Mouse (Mus musculus) pancreas, adult 10 weeks (tissue): ENCODE results near the gene Cd68. TPM values are rescaled to one million over a fixed set of nuclear protein-coding genes. Genes with fewer than 3 reads are reported as not detected.

Experiments used
- polyA plus RNA-seq: library from polyadenylated mRNA; stranded (reverse); fragments of 350-450 nt; fragmentation: Illumina TruSeq; extraction: RNeasy Lipid Tissue Mini Kit (QIAGEN cat#74804); gene quantifications from one replicate; pipeline ENCODE4 v1.2.3, GENCODE M21; 2015; ENCODE audit warnings: low read depth, low replicate concordance; ENCODE audit not compliant: insufficient read depth

Gene Cd68
- 11.4 TPM for polyA plus RNA-seq

GRCm38 (mm10) chr11:69665961-69666664 lies at the start of gene Cd68:
TSS of gene Cd68 (minus strand) at chr11:69666153.

GRCm38 (mm10) chr11:69695361-69696181 lies 29.6 kb upstream of the Cd68 start, which contains the start of the genes Tnfsf12 and Tnfsfm13:
TSS of gene Tnfsf12 (minus strand) at chr11:69695849.
TSS of gene Tnfsfm13 (minus strand) at chr11:69696098.

GRCm38 (mm10) chr11:69685526-69686148 lies 19.7 kb upstream of the Cd68 start, which contains the start of gene Tnfsf13:
TSS of gene Tnfsf13 (minus strand) at chr11:69685784.

DNA sequence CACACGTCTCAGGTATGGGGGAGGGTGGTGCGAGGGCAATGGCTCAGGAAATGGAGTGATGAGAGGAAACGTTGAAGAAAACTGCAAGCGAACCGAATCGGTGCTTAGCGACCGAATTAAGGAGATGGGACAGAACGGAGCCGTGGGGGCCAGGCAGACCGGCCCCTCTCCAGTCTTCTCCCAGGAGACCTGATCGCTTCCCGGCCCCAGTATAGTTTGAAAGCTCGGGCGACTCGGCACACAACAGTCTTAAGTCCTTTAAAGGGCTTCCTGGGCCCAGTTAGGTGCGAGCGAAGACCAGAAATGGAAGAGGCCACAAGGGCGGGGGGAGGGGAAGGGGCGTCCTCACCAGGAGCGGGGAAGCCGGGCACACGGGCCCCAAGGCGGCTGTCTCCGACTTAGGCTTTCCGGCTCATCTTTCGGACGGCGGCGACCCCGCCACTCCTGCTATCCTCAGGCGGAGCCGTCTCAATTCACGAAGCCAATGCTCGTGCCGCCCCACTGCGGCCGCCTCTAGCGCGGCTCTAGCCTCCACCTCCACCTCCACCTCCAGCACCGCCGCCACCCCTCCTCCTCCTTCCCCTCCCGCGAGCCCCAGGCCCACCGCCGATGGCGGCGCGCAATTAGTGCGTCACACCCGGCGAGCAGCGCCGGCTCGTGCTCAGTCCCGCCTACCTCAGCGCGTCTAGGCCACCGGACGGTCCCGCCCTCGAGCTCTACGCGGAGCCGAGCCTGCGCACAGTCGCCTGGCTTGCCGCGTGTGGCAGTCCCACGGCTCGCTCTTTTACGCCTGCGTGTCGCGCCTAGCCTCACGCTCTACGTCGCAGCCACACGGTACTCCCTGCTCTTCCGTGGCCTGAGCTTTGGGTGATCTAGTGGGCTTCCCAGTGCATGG lies 15.6 kb upstream of the Cd68 start, which contains the start of gene Senp3:
Gene Senp3 (minus strand): TSS at position 771 of the 895 bp plus-strand sequence.

DNA sequence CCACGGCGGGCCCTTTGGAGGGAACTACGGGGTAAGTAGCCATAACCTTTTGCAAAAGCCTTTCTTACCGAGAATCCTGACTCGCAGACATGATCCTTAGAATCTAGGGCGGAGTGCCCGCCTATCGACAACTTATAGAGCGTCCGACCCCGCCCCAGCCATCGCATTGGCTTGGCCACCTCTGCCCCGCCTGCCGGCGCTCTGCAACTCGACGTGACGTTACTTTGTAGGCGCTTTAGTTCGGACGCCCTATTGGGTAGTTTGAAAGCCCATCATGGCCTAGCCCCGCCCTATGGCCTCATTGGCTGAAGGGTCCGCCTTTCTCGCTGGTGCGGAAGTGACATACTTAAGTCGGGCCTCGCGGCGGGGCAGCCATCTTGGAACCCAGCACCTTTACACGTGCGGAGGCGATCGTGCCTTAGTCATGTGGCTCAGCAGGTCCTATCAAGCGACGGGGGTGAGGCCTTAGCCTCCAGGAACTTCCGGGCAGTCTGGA lies 6.3 kb upstream of the Cd68 start, which contains the start of gene Eif4a1:
Gene Eif4a1 (minus strand): TSS at position 213 of the 496 bp plus-strand sequence.

GRCm38 (mm10) chr11:69662213-69662966 lies 3.6 kb downstream of the Cd68 start, which contains the start of gene Mpdu1:
TSS of gene Mpdu1 (minus strand) at chr11:69662642.

DNA sequence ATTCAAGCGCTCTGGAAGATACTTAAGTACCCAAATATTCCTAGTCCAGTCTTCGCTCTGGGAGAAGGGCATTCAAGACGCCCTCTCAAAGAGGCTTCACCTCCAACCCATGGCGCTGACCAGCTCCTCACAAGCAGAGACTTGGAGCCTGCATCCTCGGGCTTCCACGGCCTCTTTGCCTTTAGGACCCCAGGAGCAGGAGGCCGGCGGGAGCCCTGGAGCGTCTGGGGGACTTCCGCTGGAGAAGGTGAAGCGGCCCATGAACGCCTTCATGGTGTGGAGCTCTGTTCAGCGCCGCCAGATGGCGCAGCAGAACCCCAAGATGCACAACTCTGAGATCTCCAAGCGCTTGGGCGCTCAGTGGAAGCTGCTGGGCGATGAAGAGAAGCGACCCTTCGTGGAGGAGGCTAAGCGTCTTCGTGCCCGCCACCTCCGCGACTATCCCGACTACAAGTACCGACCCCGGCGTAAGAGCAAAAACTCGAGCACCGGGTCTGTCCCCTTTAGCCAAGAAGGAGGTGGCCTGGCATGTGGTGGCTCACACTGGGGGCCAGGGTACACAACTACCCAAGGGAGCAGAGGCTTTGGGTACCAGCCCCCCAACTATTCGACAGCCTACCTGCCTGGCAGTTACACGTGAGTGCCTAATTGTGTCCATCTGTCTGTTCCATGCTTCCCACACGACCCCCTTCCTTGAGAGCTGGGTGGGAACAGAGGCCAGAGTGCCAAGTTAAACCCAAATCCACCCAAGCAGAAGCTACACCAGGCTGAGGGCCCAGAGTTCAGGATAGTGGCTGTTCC lies 10.5 kb downstream of the Cd68 start, which contains the start of gene Sox15:
Gene Sox15 (plus strand): TSS at position 51 of the 801 bp plus-strand sequence.

DNA sequence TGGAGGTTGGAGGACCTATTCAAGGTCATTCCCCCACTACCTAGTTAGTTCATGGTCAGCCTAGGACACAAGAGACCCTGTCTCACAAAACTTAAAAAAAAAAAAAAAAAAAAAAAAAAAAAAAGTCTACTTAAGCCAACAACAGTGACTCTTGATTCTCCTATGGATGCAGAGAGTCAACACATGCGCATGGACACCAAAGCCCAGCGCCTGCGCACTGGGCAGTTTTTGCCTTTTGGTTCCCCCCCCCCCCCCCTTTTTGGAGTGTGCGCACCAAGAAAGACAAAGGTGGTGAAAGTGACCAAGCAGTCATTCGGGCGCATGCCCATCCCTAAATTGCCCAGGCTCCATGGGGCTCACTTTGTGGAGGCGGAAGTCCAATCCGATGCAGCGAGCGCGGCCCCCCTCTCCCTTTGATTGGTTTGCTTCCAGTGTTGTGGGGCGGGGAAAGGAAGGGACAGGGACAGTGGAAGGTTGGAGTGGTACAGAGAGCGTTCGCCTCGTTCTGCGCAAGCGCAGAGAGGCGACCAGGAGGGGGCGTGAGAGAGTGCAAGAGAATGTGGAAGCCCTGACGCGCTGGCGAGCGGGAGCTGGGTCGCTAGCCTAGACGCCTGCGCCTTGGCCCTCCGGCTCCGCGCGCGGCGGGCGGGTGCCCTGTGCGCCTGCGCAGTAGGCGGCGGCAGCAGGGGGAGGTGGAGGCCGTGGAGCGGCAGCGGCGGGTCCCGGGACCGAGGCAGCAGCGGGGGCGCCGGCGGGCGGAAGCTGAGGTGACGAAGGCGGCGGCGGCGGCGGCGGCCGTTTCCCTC lies 33.5 kb downstream of the Cd68 start, which contains the start of gene Fxr2:
Gene Fxr2 (plus strand): TSS at position 707 of the 806 bp plus-strand sequence.

GRCm38 (mm10) chr11:69621571-69622268 lies 44.2 kb downstream of the Cd68 start, which contains the start of gene Sat2:
TSS of gene Sat2 (plus strand) at chr11:69622024.

DNA sequence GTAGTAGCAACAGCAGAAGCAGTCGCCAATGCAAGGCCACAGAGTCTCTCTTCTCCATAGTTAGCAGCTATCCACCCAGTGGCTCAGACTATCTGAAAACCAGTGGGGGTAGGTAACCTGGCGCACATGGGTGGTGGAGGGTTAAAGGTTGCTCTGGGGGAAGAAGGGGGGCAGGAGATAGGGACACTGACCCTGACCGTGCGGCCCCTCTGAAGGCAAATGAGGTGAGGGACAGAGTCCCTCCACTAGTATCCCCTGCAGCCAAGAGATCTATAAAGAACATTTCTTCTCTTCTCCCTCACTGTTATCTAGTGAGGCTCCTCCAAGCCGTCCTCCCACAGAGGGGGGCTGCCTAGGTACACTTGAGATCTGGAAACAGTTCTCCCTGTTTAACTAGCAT lies 48.1 kb downstream of the Cd68 start, which contains the start of gene Shbg:
Gene Shbg (minus strand): TSS at position 101 of the 400 bp plus-strand sequence.

Other genes with a start within 250 kb of the Cd68 start
- gene Dnah2, start 117.0 kb downstream of the Cd68 start, polyA plus RNA-seq = 0.07 TPM
- 1.1 TPM for gene Efnb3, start 105.9 kb downstream of the Cd68 start, polyA plus RNA-seq
- 3.8 TPM for gene Wrap53, start 85.9 kb downstream of the Cd68 start, polyA plus RNA-seq
- 14.2 TPM for gene Trp53, start 85.8 kb downstream of the Cd68 start, polyA plus RNA-seq
- gene Atp1b2, start 60.2 kb downstream of the Cd68 start, polyA plus RNA-seq = 8.9 TPM
- gene Shbg, start 48.2 kb downstream of the Cd68 start, polyA plus RNA-seq = not detected
- gene Sat2, start 44.1 kb downstream of the Cd68 start, polyA plus RNA-seq = 3.0 TPM
- 24.7 TPM for gene Fxr2, start 33.2 kb downstream of the Cd68 start, polyA plus RNA-seq
- not detected for gene Sox15, start 10.8 kb downstream of the Cd68 start, polyA plus RNA-seq
- gene Mpdu1, start 3.5 kb downstream of the Cd68 start, polyA plus RNA-seq = 20.9 TPM
- 118 TPM for gene Eif4a1, start 6.3 kb upstream of the Cd68 start, polyA plus RNA-seq
- gene Senp3, start 15.9 kb upstream of the Cd68 start, polyA plus RNA-seq = 20.9 TPM
- 1.0 TPM for gene Tnfsf13, start 19.6 kb upstream of the Cd68 start, polyA plus RNA-seq
- gene Tnfsf12, start 29.7 kb upstream of the Cd68 start, polyA plus RNA-seq = 12.1 TPM
- gene Tnfsfm13, start 29.9 kb upstream of the Cd68 start, polyA plus RNA-seq = 4.4 TPM
- gene Polr2a, start 92.5 kb upstream of the Cd68 start, polyA plus RNA-seq = 11.2 TPM
- gene Slc35g3, start 95.8 kb upstream of the Cd68 start, polyA plus RNA-seq = not detected
- 7.3 TPM for gene Zbtb4, start 99.8 kb upstream of the Cd68 start, polyA plus RNA-seq
- 3.0 TPM for gene Chrnb1, start 129.8 kb upstream of the Cd68 start, polyA plus RNA-seq
- gene Fgf11, start 135.7 kb upstream of the Cd68 start, polyA plus RNA-seq = 1.2 TPM
- gene Tmem102, start 139.5 kb upstream of the Cd68 start, polyA plus RNA-seq = 1.6 TPM
- not detected for gene Gm39566, start 149.1 kb upstream of the Cd68 start, polyA plus RNA-seq
- not detected for gene Spem2, start 152.3 kb upstream of the Cd68 start, polyA plus RNA-seq
- not detected for gene Spem1, start 156.0 kb upstream of the Cd68 start, polyA plus RNA-seq
- gene Nlgn2, start 171.6 kb upstream of the Cd68 start, polyA plus RNA-seq = 6.3 TPM
- 73.9 TPM for gene Tmem256, start 172.4 kb upstream of the Cd68 start, polyA plus RNA-seq
- 8.3 TPM for gene Plscr3, start 180.2 kb upstream of the Cd68 start, polyA plus RNA-seq
- gene Tnk1, start 192.6 kb upstream of the Cd68 start, polyA plus RNA-seq = 6.0 TPM
- gene Tmem95, start 211.9 kb upstream of the Cd68 start, polyA plus RNA-seq = not detected
- 1.4 TPM for gene Kctd11, start 215.3 kb upstream of the Cd68 start, polyA plus RNA-seq
- 0.87 TPM for gene Acap1, start 229.4 kb upstream of the Cd68 start, polyA plus RNA-seq
- not detected for gene 2810408A11Rik, start 234.8 kb upstream of the Cd68 start, polyA plus RNA-seq
- 12.3 TPM for gene Neurl4, start 234.9 kb upstream of the Cd68 start, polyA plus RNA-seq
- 25.1 TPM for gene Gps2, start 247.7 kb upstream of the Cd68 start, polyA plus RNA-seq